Mouse (Mus musculus) mature B cell (primary cell): ENCODE data around the gene Olfr370.

Experiments
- in situ Hi-C: fragments of 300-500 bp; cut with MboI; formaldehyde crosslinking; loops from 2 replicates; pipeline ENCODE4 v1.14.3; 2019

Gene Olfr370

DNA sequence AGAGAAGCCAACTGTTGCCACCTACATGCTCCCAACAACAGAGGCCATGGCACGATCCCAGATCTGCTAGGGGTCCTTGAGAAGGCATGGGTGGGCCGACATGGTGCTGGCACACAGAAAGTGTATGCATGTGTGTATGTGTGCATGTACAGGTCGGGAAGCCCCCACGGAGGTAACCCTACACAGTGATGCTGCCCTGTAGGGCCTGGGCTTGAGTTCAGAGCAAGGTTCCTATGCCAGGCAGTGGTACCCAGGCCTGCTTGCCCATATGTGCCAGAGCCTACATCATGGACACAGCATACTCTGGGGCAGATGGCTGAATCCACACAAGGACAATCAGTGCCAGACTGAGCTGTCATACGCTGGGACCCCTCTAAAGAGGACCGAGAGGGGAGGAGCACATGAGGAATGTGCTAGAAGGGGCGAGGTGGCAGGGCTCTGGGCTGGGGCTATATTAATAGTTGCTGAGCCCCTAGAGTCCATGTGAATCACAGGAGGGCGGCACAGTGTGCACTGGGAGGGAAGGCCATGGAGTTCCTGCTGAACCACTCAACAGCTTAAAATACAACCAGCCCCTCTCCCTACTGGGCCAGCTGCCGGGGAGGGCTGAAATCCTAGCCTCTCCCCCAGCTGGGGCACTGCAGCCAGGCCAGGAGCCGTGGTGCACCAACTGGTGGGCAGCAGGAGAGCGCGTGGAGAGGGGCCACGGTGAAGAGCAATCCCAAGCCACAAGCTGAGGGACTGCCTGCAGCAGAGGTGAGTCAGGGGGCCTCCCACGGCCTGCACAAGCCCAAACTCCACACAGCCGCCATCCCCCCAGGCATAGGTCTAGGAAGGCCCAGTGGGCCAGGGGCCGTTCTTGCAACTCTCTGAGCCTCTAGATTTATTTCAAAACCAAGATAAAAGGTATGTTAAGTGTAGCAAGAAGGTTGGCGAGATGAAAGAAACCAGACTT, 40.3 kb downstream of the Olfr370 start:
- in situ Hi-C loops, result no loop called here

DNA sequence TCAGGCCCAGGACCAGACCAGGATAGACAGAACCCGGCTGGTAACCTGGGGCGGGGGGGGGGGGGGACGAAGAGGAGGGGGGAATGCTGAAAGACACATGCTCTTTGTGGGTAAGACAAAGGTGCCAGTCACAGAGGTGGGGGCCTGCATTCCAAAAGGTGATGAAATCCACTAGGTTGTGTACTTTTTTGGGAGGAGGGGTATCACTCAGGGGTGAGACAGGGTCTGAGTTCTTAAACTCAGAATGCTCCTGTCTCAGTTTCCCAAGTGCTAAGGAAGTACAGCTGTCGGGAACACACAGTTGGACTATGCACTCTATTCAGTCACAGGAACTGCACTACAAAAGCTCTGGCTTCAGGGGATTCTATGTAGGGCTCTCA, 40.9 kb downstream of the Olfr370 start:
- in situ Hi-C loops, result no loop called here

DNA sequence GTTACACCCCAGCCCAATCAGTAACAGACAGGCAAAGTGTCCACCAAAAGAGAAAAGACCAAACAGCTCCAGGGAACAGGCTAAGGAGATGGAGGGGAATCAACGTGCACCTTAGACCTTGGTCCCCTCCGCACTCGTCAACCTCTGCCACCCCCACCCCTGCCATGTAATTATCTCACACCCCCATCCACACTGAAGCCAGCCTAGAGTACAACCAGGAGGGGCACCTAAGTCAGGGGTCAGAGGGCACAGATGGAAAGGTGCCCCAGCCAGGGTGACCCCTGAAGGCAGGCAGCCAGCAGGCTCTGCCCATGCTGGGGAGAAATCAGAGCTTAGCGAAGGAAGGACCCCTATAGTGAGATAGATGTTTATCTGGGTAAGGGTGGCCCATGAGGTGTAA, 41.3 kb downstream of the Olfr370 start:
- in situ Hi-C loops, result no loop called here

- in situ Hi-C loops, result no loop called here
Measured at GRCm38 (mm10) chr8:83577384-83577791, 41.8 kb downstream of the Olfr370 start.

GRCm38 (mm10) chr8:83578131-83579055, 42.8 kb downstream of the Olfr370 start:
- in situ Hi-C loops, result no loop called here

- in situ Hi-C loops, result no loop called here
Measured at GRCm38 (mm10) chr8:83579676-83580075, 44.1 kb downstream of the Olfr370 start.

DNA sequence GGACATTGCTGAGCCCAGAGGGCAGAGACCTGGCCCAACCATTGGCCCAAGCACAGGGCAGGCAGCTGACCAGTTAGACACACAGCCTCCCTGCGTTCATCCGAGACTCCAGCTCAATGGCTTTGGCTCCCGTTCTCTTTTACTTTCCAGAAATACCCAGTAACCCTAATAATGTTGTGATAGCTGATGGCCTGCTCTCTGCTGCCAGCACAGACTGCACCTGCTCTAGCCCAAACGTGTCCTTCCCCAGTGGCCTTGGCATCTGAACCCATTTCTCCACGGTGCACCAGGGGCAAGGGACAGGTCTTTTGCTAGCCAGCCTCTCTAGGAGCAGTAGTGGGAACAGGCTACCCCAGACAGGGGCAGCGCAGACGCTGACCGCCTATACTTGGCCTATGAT, 45.2 kb downstream of the Olfr370 start:
- in situ Hi-C loops, result no loop called here

GRCm38 (mm10) chr8:83582226-83582625, 46.6 kb downstream of the Olfr370 start:
- in situ Hi-C loops, result no loop called here

DNA sequence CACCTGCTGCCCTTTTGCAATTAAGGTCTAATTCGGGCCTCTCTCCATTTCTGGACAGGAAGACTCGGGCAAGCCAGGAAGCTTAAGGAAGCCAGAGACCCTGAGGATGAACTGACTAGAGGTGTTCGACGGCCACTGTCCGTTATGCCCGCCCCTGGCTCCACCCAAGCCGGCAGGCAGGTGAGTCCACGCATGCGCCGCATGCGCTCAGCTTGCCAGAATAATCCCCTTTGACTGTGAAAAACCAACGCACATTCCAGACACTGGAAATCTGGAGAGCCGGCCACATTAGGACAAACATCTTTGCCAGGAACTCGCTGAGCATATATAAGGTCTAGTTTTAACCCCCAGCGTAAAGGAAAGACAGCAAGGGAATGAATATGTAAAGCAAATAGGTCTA, 47.7 kb downstream of the Olfr370 start:
- in situ Hi-C loops, result no loop called here

DNA sequence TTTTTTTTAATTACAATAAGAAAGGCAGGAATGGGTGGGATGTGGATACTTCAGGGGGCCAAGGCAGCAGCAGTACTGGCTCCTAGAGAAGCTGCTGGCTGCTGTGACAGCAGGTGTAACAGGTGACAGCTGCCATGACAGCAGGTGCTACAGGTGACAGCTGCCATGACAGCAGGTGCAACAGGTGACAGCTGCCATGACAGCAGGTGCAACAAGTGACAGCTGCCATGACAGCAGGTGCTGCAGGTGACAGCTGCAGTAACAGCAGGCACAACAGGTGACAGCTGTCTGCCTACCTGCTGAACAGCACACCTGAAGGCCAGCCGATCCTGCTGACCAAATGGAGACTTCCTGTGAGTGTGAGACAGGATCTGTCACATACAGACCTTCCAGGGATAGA, 49.2 kb downstream of the Olfr370 start:
- in situ Hi-C loops, result no loop called here

DNA sequence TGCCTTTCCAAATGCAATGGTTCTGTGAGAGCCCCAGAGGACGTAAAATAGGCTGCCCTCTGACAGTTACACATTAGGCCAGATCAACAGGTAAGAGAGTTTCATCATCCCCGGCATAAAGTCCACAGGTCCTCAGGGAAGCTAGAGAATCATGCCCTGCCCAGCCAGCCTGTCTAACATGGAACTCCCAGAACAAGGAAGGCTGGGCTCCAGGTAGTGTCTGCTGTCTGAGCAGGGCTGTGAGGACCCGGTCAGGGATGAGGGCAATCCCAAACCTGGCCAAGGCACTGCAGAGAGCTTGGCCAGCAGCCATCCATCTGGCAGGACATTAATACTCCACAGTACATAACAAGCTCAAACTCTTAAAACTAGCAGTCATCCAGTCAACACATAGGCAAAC, 49.8 kb downstream of the Olfr370 start:
- in situ Hi-C loops, result no loop called here

- in situ Hi-C loops, result no loop called here
Measured at GRCm38 (mm10) chr8:83587644-83588043, 52.1 kb downstream of the Olfr370 start.

DNA sequence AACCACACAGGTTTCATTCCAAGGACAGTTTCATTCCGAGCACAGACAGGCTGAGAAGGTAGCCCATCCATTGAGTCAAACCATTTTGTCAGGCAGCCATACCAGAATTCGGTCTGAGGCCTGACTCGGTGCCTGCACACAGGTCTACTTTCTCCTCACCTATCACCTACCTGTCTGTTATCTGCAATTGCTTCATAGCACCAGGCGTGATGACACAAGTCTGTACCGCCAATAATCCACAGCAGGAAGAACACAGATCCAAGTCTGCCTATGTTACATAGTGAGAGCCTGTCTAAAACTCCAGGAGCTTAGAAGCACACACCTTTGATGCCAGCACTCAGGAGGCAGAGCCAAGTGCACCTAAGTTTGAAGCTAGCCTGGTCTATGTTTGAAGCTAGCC, 53.3 kb downstream of the Olfr370 start:
- in situ Hi-C loops, result no loop called here

DNA sequence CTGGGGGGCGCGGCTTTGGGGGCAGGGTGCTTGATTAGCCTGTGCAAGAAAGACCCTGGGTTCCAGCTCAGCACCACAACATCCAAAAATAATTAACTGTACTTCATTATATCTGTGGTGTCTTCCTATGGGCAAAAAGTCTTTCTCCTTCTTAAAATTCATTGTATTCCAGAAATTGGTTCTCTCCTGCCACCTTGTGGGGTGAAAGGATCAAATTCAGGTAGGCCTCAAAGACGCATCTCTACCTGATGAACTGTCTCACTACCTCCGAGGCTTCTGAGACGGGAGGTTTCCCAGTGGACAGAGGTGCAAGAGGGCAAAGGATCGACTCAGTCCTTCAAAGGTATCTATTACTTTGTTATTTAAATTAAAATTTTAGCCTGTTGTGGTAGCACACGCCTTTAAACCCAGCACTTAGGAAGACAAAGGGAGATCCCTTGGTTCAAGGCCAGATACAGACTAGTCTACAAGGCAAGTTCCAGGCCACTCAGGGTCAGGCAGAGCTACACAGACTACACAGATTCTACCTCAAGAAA, 55.0 kb downstream of the Olfr370 start:
- in situ Hi-C loops, result no loop called here

DNA sequence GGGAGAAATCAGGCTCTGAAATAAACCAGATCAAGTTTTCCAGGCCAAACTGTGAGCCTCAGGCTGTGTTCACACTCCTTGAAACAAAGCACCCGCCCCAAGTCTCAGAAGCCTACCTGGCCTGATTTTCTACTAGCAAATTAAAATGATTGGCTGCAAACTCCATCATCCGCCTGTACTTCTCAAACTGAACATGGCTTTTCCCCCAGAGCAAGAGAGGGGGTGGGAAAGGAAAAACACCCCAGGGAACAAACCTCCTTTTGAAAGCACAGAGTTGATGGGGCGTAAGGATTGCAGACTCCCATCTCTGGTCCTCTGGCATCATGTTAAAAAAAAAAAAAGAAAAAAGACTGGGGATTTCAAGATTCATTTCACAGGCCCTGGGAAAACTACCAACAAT, 57.1 kb downstream of the Olfr370 start:
- in situ Hi-C loops, result no loop called here

DNA sequence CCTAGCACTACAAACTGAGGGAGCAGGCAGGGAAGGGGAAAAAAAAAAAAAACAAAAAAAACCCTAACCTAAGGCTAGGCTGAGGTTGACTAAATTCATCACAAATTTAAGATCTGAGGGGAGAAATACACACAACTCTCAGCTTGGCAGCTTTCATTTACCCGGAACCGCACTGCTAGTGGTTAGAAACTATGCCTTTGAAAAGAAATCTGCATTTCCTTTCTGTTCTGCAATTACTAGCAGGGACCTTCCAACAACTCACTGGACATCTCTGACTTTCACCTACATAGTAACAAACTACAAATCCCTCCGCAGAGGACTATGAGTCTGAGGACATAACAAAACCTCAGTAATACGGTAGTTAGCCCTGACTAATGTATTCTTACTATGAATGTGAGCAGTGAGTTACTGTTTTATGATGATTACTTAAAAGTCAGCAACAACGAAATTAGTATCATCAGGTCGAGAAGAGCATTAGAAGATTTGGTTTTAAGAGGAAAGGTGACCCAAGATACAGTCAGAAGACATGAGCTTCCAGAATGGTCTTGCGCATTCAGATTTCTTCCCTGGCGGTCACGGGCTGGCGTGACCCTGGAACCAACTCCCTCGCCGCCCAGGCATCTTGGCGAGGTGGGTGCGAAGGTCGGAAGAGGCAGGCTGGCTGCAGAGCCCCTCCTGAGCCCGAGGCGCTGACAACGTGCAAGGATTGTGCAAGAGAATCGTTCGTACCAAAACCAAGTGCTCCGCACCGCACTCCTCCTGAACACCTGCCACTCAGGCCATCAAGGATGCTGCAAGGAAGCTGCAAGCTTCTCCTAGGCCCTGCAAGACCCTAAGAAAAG, 58.0 kb downstream of the Olfr370 start:
- in situ Hi-C loops, result no loop called here

GRCm38 (mm10) chr8:83594167-83595049, 58.8 kb downstream of the Olfr370 start:
- in situ Hi-C loops, result no loop called here
